Comparison of ENCODE assay signal across 16 mouse cellular contexts in genomic region chr10:39244061-39244460, GRCm38 (mm10).
"Had no signal": no experiment of that assay in that cellular context is flagged by ENCODE, and none has a peak within 500 bp of the region (broad histone marks: within the 10 kb centered on the region; RNA-seq: fewer than 3 reads in every experiment).

No protein-coding gene starts in this region.

- H3K4me2 ChIP-seq: neural tube, embryonic 13.5 days; neural tube, embryonic 15.5 days; stomach, embryonic 15.5 days had no signal

- H3K9ac ChIP-seq: neural tube, embryonic 13.5 days; neural tube, embryonic 15.5 days; stomach, embryonic 15.5 days had no signal

- H3K27me3 ChIP-seq: neural tube, embryonic 13.5 days; neural tube, embryonic 15.5 days; stomach, embryonic 15.5 days had no signal

- H3K36me3 ChIP-seq: neural tube, embryonic 13.5 days; neural tube, embryonic 15.5 days; stomach, embryonic 15.5 days had no signal

- H3K27ac ChIP-seq: neural tube, embryonic 13.5 days; neural tube, embryonic 15.5 days; stomach, embryonic 15.5 days; stomach, postnatal 0 days had no signal

- H3K4me3 ChIP-seq: neural tube, embryonic 13.5 days; neural tube, embryonic 15.5 days; stomach, embryonic 15.5 days had no signal

- DNase-seq: retina, postnatal 1 day; right cerebral cortex, adult 18-20 months; right cerebral cortex, postnatal 14 days; right cerebral cortex, postnatal 25 days; right cerebral cortex, postnatal 4 days; spleen, adult 18-20 months; thymus, adult 18-20 months; thymus, adult 2 months; thymus, postnatal 14 days; thymus, postnatal 25 days; thymus, postnatal 36 days; thymus, postnatal 4 days had no signal

- H3K9me3 ChIP-seq: neural tube, embryonic 13.5 days; neural tube, embryonic 15.5 days; stomach, embryonic 15.5 days had no signal
